Mouse (Mus musculus) testis, adult 2 months (tissue): ENCODE data around the gene AY074887.

Source experiments
- CTCF ChIP-seq: fragments of 200-500 bp; IDR thresholded peaks from 2 replicates; pipeline ENCODE4 v1.5.1; 2012; ENCODE audit warnings: low read depth, mild to moderate bottlenecking, inconsistent platforms, low read length, moderate library complexity; ENCODE audit not compliant: control insufficient read depth, insufficient read depth, insufficient replicate concordance
- POLR2A ChIP-seq: fragments of 200-500 bp; IDR thresholded peaks from 2 replicates; pipeline ENCODE4 v1.6.1; 2012; ENCODE audit warnings: low read depth, mild to moderate bottlenecking, inconsistent platforms, low read length, moderate library complexity; ENCODE audit not compliant: control insufficient read depth

DNA sequence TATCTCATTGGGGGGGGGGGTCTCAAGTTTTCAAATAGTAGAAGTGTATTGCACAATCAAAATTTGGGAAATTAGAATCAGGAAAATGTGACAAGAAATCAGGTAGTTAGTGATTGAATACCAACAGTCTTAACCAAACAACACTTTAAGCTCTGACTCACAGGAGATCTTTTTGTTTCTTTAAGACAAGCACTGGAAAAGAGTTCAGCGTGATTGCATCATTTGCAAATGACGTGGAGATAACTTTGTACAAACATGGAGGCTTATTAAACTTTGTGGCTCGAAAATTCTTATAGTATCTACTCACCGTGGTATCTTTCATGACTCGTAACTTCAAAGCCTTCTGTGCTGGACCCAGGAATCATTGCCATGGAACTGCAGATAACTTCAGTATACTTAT lies 41.4 kb downstream of the AY074887 start:
- TF ChIP-seq POLR2A, result no peak
- TF ChIP-seq CTCF, result no peak
